Mouse (Mus musculus) kidney, postnatal 14 days (tissue): Measurements from ENCODE around the gene Gm20449.
A peak's percentile ranks its signal among the peaks of the same experiment; 100 is the strongest.
"Not testable (repeated sequence)": the region's sequence is repeated elsewhere in the genome, so short reads cannot be mapped to it uniquely, and the experiment has no call there.

Experiments
- DNase-seq: peaks from one replicate; pipeline ENCODE4 v3.0.0; 2022; ENCODE audit warnings: mixed read lengths

Gene Gm20449

GRCm38 (mm10) chr7:41499389-41500049, at the start of gene Gm20449, which contains the start of gene AW146154:
Gene Gm20449 (minus strand): TSS chr7:41499417.
Gene AW146154 (minus strand): TSS chr7:41499890.
- peak; percentile 99 for DNase-seq

GRCm38 (mm10) chr7:41512672-41513071, 13.5 kb upstream of the Gm20449 start:
- no peak for DNase-seq

- no peak for DNase-seq
Observed at GRCm38 (mm10) chr7:41512207-41512606, 13.0 kb upstream of the Gm20449 start.

GRCm38 (mm10) chr7:41502402-41502801, 3.2 kb upstream of the Gm20449 start:
- DNase-seq: no peak

GRCm38 (mm10) chr7:41500151-41500934, 1.1 kb upstream of the Gm20449 start:
- DNase-seq: peak; percentile 85

- not testable (repeated sequence) for DNase-seq
Observed at GRCm38 (mm10) chr7:41499018-41499388, 214 bp downstream of the Gm20449 start.

GRCm38 (mm10) chr7:41498464-41498863, 753 bp downstream of the Gm20449 start:
- not testable (repeated sequence) for DNase-seq

- DNase-seq: no peak
Observed at GRCm38 (mm10) chr7:41497871-41498270, 1.3 kb downstream of the Gm20449 start.

- no peak for DNase-seq
Observed at GRCm38 (mm10) chr7:41451864-41452263, 47.4 kb downstream of the Gm20449 start.

GRCm38 (mm10) chr7:41448596-41448995, 50.6 kb downstream of the Gm20449 start, which contains the start of gene Vmn2r57:
Gene Vmn2r57 (minus strand): TSS chr7:41448696.
- not testable (repeated sequence) for DNase-seq

- DNase-seq: no peak
Observed at GRCm38 (mm10) chr7:41394130-41394529, 105.1 kb downstream of the Gm20449 start.

GRCm38 (mm10) chr7:41393048-41393971, 105.9 kb downstream of the Gm20449 start, which contains the start of gene AI987944:
Gene AI987944 (minus strand): TSS chr7:41393379.
- DNase-seq: peak; percentile 91
